Mouse (Mus musculus): Measurements from ENCODE around the gene Trim71. TPM values are rescaled to one million over a fixed set of nuclear protein-coding genes. Genes with fewer than 3 reads are reported as not detected.

Gene Trim71
- polyA plus RNA-seq, 1 experiment, result 0.01 TPM

DNA sequence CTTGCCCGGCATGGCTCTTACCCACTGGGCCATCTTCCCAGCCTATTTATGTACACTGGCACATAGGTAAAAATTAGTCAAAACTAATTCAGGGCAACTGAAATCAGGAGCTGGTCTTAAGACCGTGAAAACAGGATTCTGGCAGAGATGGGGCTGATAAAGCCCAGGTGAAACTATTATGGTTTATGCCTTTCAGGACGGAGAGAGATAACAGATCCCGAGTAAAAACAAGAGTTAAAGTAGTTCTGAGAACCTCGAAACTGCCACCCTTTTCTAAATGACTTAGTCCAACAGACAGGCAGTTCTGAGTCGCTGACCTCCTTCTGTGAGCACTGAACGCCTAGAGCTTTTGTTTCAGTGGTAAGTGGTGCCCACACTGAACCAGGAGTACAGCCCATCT lies 92.3 kb downstream of the Trim71 start:
- Histone ChIP-seq H3K79me3 (ENCODE audit: low read depth) (no peaks in the 10 kb centered on the region), H3K4me3 (ENCODE audit: insufficient read depth, poor library complexity, severe bottlenecking) (no peak overlapping the region), H3K27me3 (ENCODE audit: control insufficient read depth, insufficient read depth, insufficient read length) (no peaks in the 10 kb centered on the region), H3K79me2 (ENCODE audit: control insufficient read depth, insufficient read depth) (no peaks in the 10 kb centered on the region), H3ac (ENCODE audit: control insufficient read depth, insufficient read length, low read depth) (no peak overlapping the region), H3K36me3 (ENCODE audit: control insufficient read depth, insufficient read depth) (no peaks in the 10 kb centered on the region)
- TF ChIP-seq MYOD1 (IDR thresholded peaks at IDR 0.05; ENCODE audit: control insufficient read depth, insufficient read length, low read depth) (no peak), MAX (IDR thresholded peaks at IDR 0.05) (no peak), USF1 (IDR thresholded peaks at IDR 0.05; ENCODE audit: low read depth) (no peak), CEBPB (IDR thresholded peaks at IDR 0.05; ENCODE audit: low read depth) (no peak), CTCF (IDR thresholded peaks at IDR 0.05; ENCODE audit: control insufficient read depth, insufficient read depth, insufficient read length) (no peak), MYOG (IDR thresholded peaks at IDR 0.05; ENCODE audit: control insufficient read depth, extremely low read depth, insufficient read length) (no peak), FOSL1 (IDR thresholded peaks at IDR 0.05; ENCODE audit: insufficient read depth, low read length, poor library complexity, severe bottlenecking) (no peak)

DNA sequence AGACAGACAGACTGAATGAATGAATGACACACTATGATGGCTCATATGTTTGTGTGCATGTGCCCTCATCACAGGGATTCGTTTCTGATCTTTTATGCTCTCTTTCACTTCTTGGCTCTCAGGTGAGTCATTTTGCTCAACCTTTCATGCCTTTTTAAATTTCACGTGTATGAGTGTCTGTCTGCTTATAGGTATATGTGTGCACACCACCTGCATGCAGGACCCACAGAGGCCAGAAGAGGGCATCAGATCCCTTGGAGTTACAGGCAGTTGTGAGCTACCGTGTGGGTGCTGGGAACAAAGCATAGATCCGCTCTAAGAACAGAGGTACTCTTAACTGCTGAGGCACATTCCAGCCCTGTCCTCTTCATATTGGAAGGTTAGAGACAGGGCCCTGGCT lies 95.5 kb downstream of the Trim71 start:
- Histone ChIP-seq H3K36me3 (ENCODE audit: control insufficient read depth, insufficient read depth) (no peaks in the 10 kb centered on the region), H3K27me3 (ENCODE audit: control insufficient read depth, insufficient read depth, insufficient read length) (no peaks in the 10 kb centered on the region), H3K4me3 (ENCODE audit: insufficient read depth, poor library complexity, severe bottlenecking) (no peak overlapping the region), H3ac (ENCODE audit: control insufficient read depth, insufficient read length, low read depth) (no peak overlapping the region), H3K79me3 (ENCODE audit: low read depth) (no peaks in the 10 kb centered on the region), H3K79me2 (ENCODE audit: control insufficient read depth, insufficient read depth) (no peaks in the 10 kb centered on the region)
- no peak for TF ChIP-seq CEBPB (IDR thresholded peaks at IDR 0.05; ENCODE audit: low read depth)
- TF ChIP-seq FOSL1 (IDR thresholded peaks at IDR 0.05; ENCODE audit: insufficient read depth, low read length, poor library complexity, severe bottlenecking), result no peak
- no peak for TF ChIP-seq USF1 (IDR thresholded peaks at IDR 0.05; ENCODE audit: low read depth)

DNA sequence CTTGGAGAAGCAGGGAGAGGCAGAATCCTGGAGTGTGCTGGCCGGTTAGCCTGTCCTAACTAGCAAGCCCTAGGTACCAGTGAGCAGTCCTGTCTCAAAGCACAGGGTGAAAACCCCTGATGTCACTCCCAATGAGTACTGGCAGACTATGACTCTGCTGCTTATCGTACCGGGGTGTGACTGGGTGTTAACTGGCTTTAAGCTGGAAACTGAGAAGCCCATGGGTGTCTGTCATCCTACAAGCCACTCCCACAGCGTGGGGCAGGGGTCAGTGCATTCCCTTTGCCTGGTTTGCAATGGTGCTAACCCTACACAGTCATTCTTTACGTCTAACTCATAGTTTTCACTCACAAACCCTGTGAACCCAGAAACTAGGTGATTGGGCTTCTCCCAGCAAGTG lies 96.0 kb downstream of the Trim71 start:
- H3K27me3 ChIP-seq (ENCODE audit: control insufficient read depth, insufficient read depth, insufficient read length), result no peaks in the 10 kb centered on the region
- H3K4me3 ChIP-seq (ENCODE audit: insufficient read depth, poor library complexity, severe bottlenecking), result no peak overlapping the region
- H3ac ChIP-seq (ENCODE audit: control insufficient read depth, insufficient read length, low read depth), result no peak overlapping the region
- no peaks in the 10 kb centered on the region for H3K79me2 ChIP-seq (ENCODE audit: control insufficient read depth, insufficient read depth)
- H3K36me3 ChIP-seq (ENCODE audit: control insufficient read depth, insufficient read depth), result no peaks in the 10 kb centered on the region
- TF ChIP-seq CTCF (IDR thresholded peaks at IDR 0.05; ENCODE audit: control insufficient read depth, insufficient read depth, insufficient read length) (no peak), MAX (IDR thresholded peaks at IDR 0.05) (no peak), FOSL1 (IDR thresholded peaks at IDR 0.05; ENCODE audit: insufficient read depth, low read length, poor library complexity, severe bottlenecking) (no peak), MYOG (IDR thresholded peaks at IDR 0.05; ENCODE audit: control insufficient read depth, extremely low read depth, insufficient read length) (no peak), CEBPB (IDR thresholded peaks at IDR 0.05; ENCODE audit: low read depth) (no peak), USF1 (IDR thresholded peaks at IDR 0.05; ENCODE audit: low read depth) (no peak), MYOD1 (IDR thresholded peaks at IDR 0.05; ENCODE audit: control insufficient read depth, insufficient read length, low read depth) (no peak)
- H3K79me3 ChIP-seq (ENCODE audit: low read depth), result no peaks in the 10 kb centered on the region

DNA sequence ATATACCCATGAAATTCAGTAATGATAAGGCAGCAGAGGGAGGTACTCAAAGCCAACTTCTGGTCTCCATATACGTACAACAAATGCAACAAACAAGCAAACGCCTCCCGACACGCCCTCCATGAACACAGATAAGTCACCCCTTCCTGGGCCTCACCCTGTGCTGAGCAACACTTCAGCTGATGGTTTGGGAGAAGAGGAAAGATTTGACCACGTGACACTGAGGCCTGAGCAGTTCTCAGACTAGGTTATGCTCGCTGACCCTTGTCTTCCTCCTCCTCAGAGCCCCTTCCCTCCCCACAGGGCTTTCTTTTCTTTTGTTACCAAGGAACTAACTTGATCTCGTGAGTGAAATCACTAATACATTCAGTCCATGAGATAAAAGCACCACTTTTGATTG lies 97.3 kb downstream of the Trim71 start:
- Histone ChIP-seq H3ac (ENCODE audit: control insufficient read depth, insufficient read length, low read depth) (no peak overlapping the region), H3K4me3 (ENCODE audit: insufficient read depth, poor library complexity, severe bottlenecking) (no peak overlapping the region), H3K79me2 (ENCODE audit: control insufficient read depth, insufficient read depth) (no peaks in the 10 kb centered on the region), H3K36me3 (ENCODE audit: control insufficient read depth, insufficient read depth) (no peaks in the 10 kb centered on the region), H3K27me3 (ENCODE audit: control insufficient read depth, insufficient read depth, insufficient read length) (no peaks in the 10 kb centered on the region), H3K79me3 (ENCODE audit: low read depth) (no peaks in the 10 kb centered on the region)
- TF ChIP-seq CTCF (IDR thresholded peaks at IDR 0.05; ENCODE audit: control insufficient read depth, insufficient read depth, insufficient read length) (no peak), CEBPB (IDR thresholded peaks at IDR 0.05; ENCODE audit: low read depth) (no peak), FOSL1 (IDR thresholded peaks at IDR 0.05; ENCODE audit: insufficient read depth, low read length, poor library complexity, severe bottlenecking) (no peak), MYOG (IDR thresholded peaks at IDR 0.05; ENCODE audit: control insufficient read depth, extremely low read depth, insufficient read length) (no peak), MYOD1 (IDR thresholded peaks at IDR 0.05; ENCODE audit: control insufficient read depth, insufficient read length, low read depth) (no peak), USF1 (IDR thresholded peaks at IDR 0.05; ENCODE audit: low read depth) (no peak), MAX (IDR thresholded peaks at IDR 0.05) (no peak)

DNA sequence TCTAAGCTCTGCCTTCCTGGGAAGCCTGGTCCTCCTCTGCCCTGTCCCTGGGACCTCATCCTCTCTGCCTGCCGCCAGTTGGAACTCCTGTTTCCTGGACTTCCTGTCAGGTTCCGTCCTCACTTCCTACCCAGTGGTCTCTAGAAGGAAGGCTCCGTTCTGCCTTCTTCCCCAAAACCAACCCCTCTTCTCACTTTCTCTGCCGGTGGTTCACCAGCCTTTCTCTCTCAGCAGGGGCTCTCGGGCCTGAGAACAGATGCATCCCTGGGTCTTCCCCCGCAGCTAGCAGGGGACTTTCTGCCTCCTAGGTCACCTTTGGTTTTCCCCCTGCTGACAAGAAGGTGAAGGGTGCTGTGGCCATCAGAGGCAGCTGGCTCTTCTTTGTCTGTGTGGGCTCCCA lies 98.7 kb downstream of the Trim71 start:
- no peaks in the 10 kb centered on the region for H3K36me3 ChIP-seq (ENCODE audit: control insufficient read depth, insufficient read depth)

DNA sequence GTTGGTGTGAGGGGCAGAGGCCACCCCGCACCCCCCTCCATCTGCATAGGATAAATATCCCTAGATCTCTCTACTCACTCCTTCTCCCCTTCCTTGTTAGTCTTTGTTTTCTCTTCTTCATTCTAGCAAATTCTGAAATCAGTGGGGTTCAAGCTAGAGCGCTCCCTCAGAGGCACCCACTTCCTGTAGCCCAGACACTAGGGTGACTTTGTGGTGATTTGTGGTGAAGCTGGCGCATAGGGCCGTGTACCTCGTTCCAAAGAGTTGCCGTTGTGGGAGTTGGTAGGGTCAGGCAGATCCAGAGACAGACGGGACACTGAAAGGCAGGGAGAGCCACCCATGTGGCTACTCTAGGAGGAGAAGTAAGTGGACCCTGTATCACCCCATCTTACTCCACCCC lies 101.6 kb downstream of the Trim71 start:
- H3K79me2 ChIP-seq (ENCODE audit: control insufficient read depth, insufficient read depth), result no peaks in the 10 kb centered on the region
- no peaks in the 10 kb centered on the region for H3K27me3 ChIP-seq (ENCODE audit: control insufficient read depth, insufficient read depth, insufficient read length)
- no peak overlapping the region for H3K4me3 ChIP-seq (ENCODE audit: insufficient read depth, poor library complexity, severe bottlenecking)
- TF ChIP-seq USF1 (IDR thresholded peaks at IDR 0.05; ENCODE audit: low read depth), result no peak
- no peak for TF ChIP-seq MAX (IDR thresholded peaks at IDR 0.05)
- no peak for TF ChIP-seq CTCF (IDR thresholded peaks at IDR 0.05; ENCODE audit: control insufficient read depth, insufficient read depth, insufficient read length)
- no peak for TF ChIP-seq CEBPB (IDR thresholded peaks at IDR 0.05; ENCODE audit: low read depth)
- TF ChIP-seq MYOG (IDR thresholded peaks at IDR 0.05; ENCODE audit: control insufficient read depth, extremely low read depth, insufficient read length), result no peak
- TF ChIP-seq MYOD1 (IDR thresholded peaks at IDR 0.05; ENCODE audit: control insufficient read depth, insufficient read length, low read depth), result no peak
- no peak for TF ChIP-seq FOSL1 (IDR thresholded peaks at IDR 0.05; ENCODE audit: insufficient read depth, low read length, poor library complexity, severe bottlenecking)
- H3K79me3 ChIP-seq (ENCODE audit: low read depth), result no peaks in the 10 kb centered on the region
- no peak overlapping the region for H3ac ChIP-seq (ENCODE audit: control insufficient read depth, insufficient read length, low read depth)
- no peaks in the 10 kb centered on the region for H3K36me3 ChIP-seq (ENCODE audit: control insufficient read depth, insufficient read depth)

More for the DNA sequence above, 98.7 kb downstream of the Trim71 start:
- no peaks in the 10 kb centered on the region for H3K79me3 ChIP-seq (ENCODE audit: low read depth)
- no peaks in the 10 kb centered on the region for H3K79me2 ChIP-seq (ENCODE audit: control insufficient read depth, insufficient read depth)
- TF ChIP-seq MAX (IDR thresholded peaks at IDR 0.05) (no peak), MYOG (IDR thresholded peaks at IDR 0.05; ENCODE audit: control insufficient read depth, extremely low read depth, insufficient read length) (no peak), MYOD1 (IDR thresholded peaks at IDR 0.05; ENCODE audit: control insufficient read depth, insufficient read length, low read depth) (no peak), FOSL1 (IDR thresholded peaks at IDR 0.05; ENCODE audit: insufficient read depth, low read length, poor library complexity, severe bottlenecking) (no peak), CEBPB (IDR thresholded peaks at IDR 0.05; ENCODE audit: low read depth) (no peak), USF1 (IDR thresholded peaks at IDR 0.05; ENCODE audit: low read depth) (no peak), CTCF (IDR thresholded peaks at IDR 0.05; ENCODE audit: control insufficient read depth, insufficient read depth, insufficient read length) (no peak)
- H3K4me3 ChIP-seq (ENCODE audit: insufficient read depth, poor library complexity, severe bottlenecking), result no peak overlapping the region
- H3ac ChIP-seq (ENCODE audit: control insufficient read depth, insufficient read length, low read depth), result no peak overlapping the region
- no peaks in the 10 kb centered on the region for H3K27me3 ChIP-seq (ENCODE audit: control insufficient read depth, insufficient read depth, insufficient read length)
